Mouse (Mus musculus): ENCODE data around the gene Pde4b. TPM values are rescaled to one million over a fixed set of nuclear protein-coding genes. Genes with fewer than 3 reads are reported as not detected.
"Not testable (repeated sequence)": the region's sequence is repeated elsewhere in the genome, so short reads cannot be mapped to it uniquely, and the experiment has no call there.

Gene Pde4b
- total RNA-seq, 2 experiments from 2014 or later: 123 to 127 TPM

- intact Hi-C loops (cut with DNase I): loop anchor here (10.0 kb wide), 1 partner anchor 163 kb away; no protein-coding TSS in a partner anchor
- no peak overlapping the region for H3K4me3 ChIP-seq
- peak; percentile 25 for TF ChIP-seq CTCF (IDR thresholded peaks at IDR 0.05)
- no peak for DNase-seq (ENCODE audit: extremely low spot score in 1 of 2, low spot score in 2 of 2)
- H3K27ac ChIP-seq: no peak overlapping the region
Observed at GRCm38 (mm10) chr4:102488000-102488399, 400.7 kb downstream of the Pde4b start.

- Histone ChIP-seq H3K27ac (no peak overlapping the region), H3K4me3 (no peak overlapping the region)
- TF ChIP-seq CTCF (IDR thresholded peaks at IDR 0.05): no peak
- intact Hi-C loops (cut with DNase I): no loop called here
- no peak for DNase-seq (ENCODE audit: extremely low spot score in 1 of 2, low spot score in 2 of 2)
Observed at GRCm38 (mm10) chr4:102491468-102492123, 404.3 kb downstream of the Pde4b start.

DNA sequence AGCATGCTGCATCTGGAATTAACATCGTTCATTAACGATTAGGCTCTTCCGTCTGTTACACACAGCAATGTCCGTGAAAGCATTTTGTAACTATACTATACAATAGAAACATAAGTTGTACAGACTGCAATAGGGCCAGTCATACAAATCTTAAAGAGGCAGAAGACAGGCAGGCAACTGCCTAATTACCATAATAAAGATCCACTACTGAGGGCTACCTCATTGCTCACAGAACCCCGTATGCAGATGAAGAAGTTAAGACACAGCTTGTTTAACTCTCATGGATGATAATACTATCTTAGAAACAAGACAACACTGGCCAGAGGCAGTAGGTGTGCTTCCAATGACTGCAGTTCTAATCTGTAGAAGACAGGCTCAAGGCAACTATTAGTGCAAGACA lies 405.6 kb downstream of the Pde4b start:
- no peak for TF ChIP-seq CTCF (IDR thresholded peaks at IDR 0.05)
- no peak overlapping the region for H3K4me3 ChIP-seq
- intact Hi-C loops (cut with DNase I): loop anchor here (1.0 kb wide), 1 partner anchor 163 kb away; no protein-coding TSS in a partner anchor

GRCm38 (mm10) chr4:102493342-102494128 lies 406.2 kb downstream of the Pde4b start:
- DNase-seq (ENCODE audit: extremely low spot score in 1 of 2, low spot score in 2 of 2): no peak
- H3K27ac ChIP-seq: no peak overlapping the region
- intact Hi-C loops (cut with DNase I): loop anchor here (1.0 kb wide), 1 partner anchor 163 kb away; no protein-coding TSS in a partner anchor
- H3K4me3 ChIP-seq: no peak overlapping the region
- TF ChIP-seq CTCF (IDR thresholded peaks at IDR 0.05): peak; percentile 88

More for the DNA sequence above, 405.6 kb downstream of the Pde4b start:
- DNase-seq (ENCODE audit: extremely low spot score in 1 of 2, low spot score in 2 of 2): no peak
- no peak overlapping the region for H3K27ac ChIP-seq

DNA sequence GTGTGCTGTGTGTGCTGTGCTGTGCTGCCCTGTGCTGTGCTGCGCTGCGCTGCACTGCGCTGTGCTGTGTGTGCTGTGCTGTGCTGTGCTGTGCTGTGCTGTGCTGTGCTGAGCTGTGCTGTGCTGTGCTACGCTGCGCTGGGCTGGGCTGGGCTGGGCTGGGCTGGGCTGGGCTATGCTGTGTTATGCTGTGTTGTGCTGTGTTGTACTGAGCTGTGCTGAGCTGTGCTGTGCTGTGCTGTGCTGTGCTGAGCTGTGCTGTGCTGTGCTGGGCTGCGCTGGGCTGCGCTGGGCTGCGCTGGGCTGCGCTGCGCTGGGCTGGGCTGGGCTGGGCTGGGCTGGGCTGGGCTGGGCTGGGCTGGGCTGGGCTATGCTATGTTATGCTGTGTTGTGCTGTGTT lies 406.9 kb downstream of the Pde4b start:
- intact Hi-C loops (cut with DNase I); H3K27ac ChIP-seq; H3K4me3 ChIP-seq; DNase-seq (ENCODE audit: extremely low spot score in 1 of 2, low spot score in 2 of 2): not testable (repeated sequence)

- H3K27ac ChIP-seq: no peak overlapping the region
- H3K4me3 ChIP-seq: no peak overlapping the region
- TF ChIP-seq CTCF (IDR thresholded peaks at IDR 0.05): no peak
- DNase-seq (ENCODE audit: extremely low spot score in 1 of 2, low spot score in 2 of 2): no peak
- intact Hi-C loops (cut with DNase I): no loop called here
Observed at GRCm38 (mm10) chr4:102495001-102495400, 407.7 kb downstream of the Pde4b start.

GRCm38 (mm10) chr4:102495474-102495873 lies 408.1 kb downstream of the Pde4b start:
- no peak overlapping the region for H3K27ac ChIP-seq

DNA sequence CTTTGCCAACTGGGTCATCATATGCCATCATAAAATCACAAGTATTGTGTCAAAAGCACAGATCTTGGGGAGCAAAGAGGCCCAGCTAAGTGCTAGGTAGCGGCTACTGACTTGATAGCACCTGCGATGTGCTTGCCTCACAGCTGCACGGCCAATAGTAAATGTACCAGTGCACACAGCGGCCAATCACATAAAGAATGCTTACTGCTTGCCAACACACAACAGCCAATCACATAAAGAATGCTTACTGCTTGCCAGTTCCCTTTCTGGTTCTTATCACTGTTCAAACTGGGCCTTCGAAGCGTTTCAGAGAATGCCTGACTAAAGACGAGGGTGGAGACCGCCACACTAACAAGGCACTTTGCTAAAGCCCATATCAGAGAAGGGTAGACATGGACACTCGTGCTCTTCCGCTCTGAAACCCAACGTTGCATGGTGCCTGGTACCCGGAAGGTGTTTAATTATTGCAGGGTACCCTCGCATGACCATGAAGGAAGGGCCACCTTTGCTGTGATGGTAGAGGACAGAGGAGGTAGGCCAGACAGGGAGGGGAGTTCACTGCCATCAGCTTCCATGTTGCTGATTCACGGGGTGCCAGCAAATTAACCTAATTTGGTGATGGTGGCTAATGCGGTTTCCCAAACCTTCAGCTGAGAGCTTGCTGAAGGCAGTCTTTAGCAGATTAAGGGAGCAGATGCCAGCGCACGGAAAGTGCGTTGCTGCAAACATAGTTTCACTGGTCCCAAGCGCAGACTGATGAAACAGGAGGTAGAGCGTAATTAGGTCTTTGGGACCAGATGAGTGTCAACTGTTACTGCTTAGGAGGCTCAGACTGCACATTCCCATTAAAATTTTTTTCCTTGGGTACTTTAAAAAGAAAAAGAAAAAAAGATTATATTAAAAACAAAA lies 409.2 kb downstream of the Pde4b start:
- DNase-seq (ENCODE audit: extremely low spot score in 1 of 2, low spot score in 2 of 2): no peak
- no peak for TF ChIP-seq CTCF (IDR thresholded peaks at IDR 0.05)
- intact Hi-C loops (cut with DNase I): no loop called here
- H3K27ac ChIP-seq: no peak overlapping the region
- H3K4me3 ChIP-seq: no peak overlapping the region

More at GRCm38 (mm10) chr4:102495474-102495873, 408.1 kb downstream of the Pde4b start:
- no peak overlapping the region for H3K4me3 ChIP-seq
- intact Hi-C loops (cut with DNase I): no loop called here
- TF ChIP-seq CTCF (IDR thresholded peaks at IDR 0.05): no peak
- DNase-seq (ENCODE audit: extremely low spot score in 1 of 2, low spot score in 2 of 2): no peak

GRCm38 (mm10) chr4:102497221-102497620 lies 409.9 kb downstream of the Pde4b start:
- intact Hi-C loops (cut with DNase I): no loop called here
- no peak for TF ChIP-seq CTCF (IDR thresholded peaks at IDR 0.05)
- no peak overlapping the region for H3K27ac ChIP-seq
- DNase-seq (ENCODE audit: extremely low spot score in 1 of 2, low spot score in 2 of 2): no peak
- H3K4me3 ChIP-seq: no peak overlapping the region

- no peak for TF ChIP-seq CTCF (IDR thresholded peaks at IDR 0.05)
- intact Hi-C loops (cut with DNase I): no loop called here
- no peak for DNase-seq (ENCODE audit: extremely low spot score in 1 of 2, low spot score in 2 of 2)
- Histone ChIP-seq H3K4me3 (no peak overlapping the region), H3K27ac (no peak overlapping the region)
Observed at GRCm38 (mm10) chr4:102498169-102498919, 411.0 kb downstream of the Pde4b start.

- no peak for TF ChIP-seq CTCF (IDR thresholded peaks at IDR 0.05)
- no peak for DNase-seq (ENCODE audit: extremely low spot score in 1 of 2, low spot score in 2 of 2)
- intact Hi-C loops (cut with DNase I): no loop called here
- H3K4me3 ChIP-seq: no peak overlapping the region
- H3K27ac ChIP-seq: no peak overlapping the region
Observed at GRCm38 (mm10) chr4:102498920-102499316, 411.6 kb downstream of the Pde4b start.
